In the genomic region with DNA sequence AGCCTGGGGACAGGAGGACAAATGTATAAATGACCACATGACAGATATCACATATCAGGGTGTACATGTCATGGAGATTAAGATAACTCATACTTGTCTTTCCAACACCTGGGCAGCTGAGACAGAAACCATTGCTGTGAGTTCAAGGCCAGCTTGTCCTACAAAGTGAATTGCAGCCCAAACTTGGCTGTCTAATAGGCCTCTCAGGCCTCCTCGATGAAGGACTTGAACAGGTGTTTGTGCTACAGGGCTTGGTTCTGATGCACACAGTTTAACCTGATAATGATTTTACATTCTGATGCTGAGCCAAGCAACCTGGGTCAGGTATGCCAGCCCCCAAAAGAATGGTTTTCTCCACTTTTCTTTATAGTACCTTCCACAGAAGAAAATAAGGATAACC, we compare ENCODE assay signal across 19 mouse cellular contexts. TPM values are rescaled to one million over a fixed set of nuclear protein-coding genes. Genes with fewer than 3 reads are reported as not detected.
"Had no signal": no experiment of that assay in that cellular context is flagged by ENCODE, and none has a peak within 500 bp of the region (broad histone marks: within the 10 kb centered on the region; RNA-seq: fewer than 3 reads in every experiment).

No protein-coding gene starts in this region.

- H3K9me3 ChIP-seq: midbrain, embryonic 10.5 days; midbrain, embryonic 12.5 days; neural tube, embryonic 13.5 days; neural tube, embryonic 15.5 days had no signal

- H3K9ac ChIP-seq: lung, embryonic 14.5 days; midbrain, embryonic 12.5 days; neural tube, embryonic 13.5 days; neural tube, embryonic 15.5 days had no signal

- DNase-seq: lung, adult 18-20 months; lung, embryonic 14.5 days; lung, postnatal 10 days; lung, postnatal 4 days; midbrain, embryonic 14.5 days; right cerebral cortex, postnatal 14 days; thymus, adult 18-20 months; thymus, postnatal 14 days; thymus, postnatal 36 days had no signal

- H3K27ac ChIP-seq: midbrain, embryonic 10.5 days; midbrain, embryonic 12.5 days; neural tube, embryonic 13.5 days; neural tube, embryonic 15.5 days had no signal

- H3K4me2 ChIP-seq: lung, embryonic 14.5 days; midbrain, embryonic 12.5 days; neural tube, embryonic 13.5 days; neural tube, embryonic 15.5 days had no signal

- H3K4me1 ChIP-seq: midbrain, embryonic 10.5 days; neural tube, embryonic 13.5 days; neural tube, embryonic 15.5 days had no signal

- H3K4me3 ChIP-seq: midbrain, embryonic 10.5 days; midbrain, embryonic 12.5 days; myocyte; neural tube, embryonic 13.5 days; neural tube, embryonic 15.5 days had no signal

- ATAC-seq: midbrain, embryonic 16.5 days had no signal

- H3K36me3 ChIP-seq: midbrain, embryonic 10.5 days; midbrain, embryonic 12.5 days; neural tube, embryonic 13.5 days; neural tube, embryonic 15.5 days had no signal

RNA-seq across cellular contexts. Expression of gene Nlrp12, which starts 36.4 kb away (rescaled TPM):
- polyA plus RNA-seq: lung, embryonic 14.5 days; midbrain, embryonic 10.5 days; midbrain, embryonic 12.5 days; midbrain, embryonic 14.5 days; midbrain, embryonic 16.5 days; myocyte; neural tube, embryonic 11.5 days; neural tube, embryonic 13.5 days; neural tube, embryonic 15.5 days; stomach, embryonic 14.5 days; thymus, postnatal 0 days had no signal

RNA-seq across cellular contexts. Expression of gene AU018091, which starts 44.2 kb away (rescaled TPM):
- polyA plus RNA-seq: lung, embryonic 14.5 days; lung, embryonic 16.5 days; midbrain, embryonic 14.5 days; midbrain, embryonic 16.5 days; neural tube, embryonic 11.5 days; neural tube, embryonic 13.5 days; neural tube, embryonic 15.5 days; thymus, postnatal 0 days had no signal
